Mouse (Mus musculus): Measurements from ENCODE around the gene Setd3.

- TF ChIP-seq GATA1 (IDR thresholded peaks at IDR 0.05; ENCODE audit: borderline replicate concordance, low read length) (no peak), FLI1 (IDR thresholded peaks at IDR 0.05; ENCODE audit: low read length) (no peak)
Measured at GRCm38 (mm10) chr12:108168909-108169308, 10.2 kb downstream of the Setd3 start.

All from megakaryocyte, embryonic 14.5 days (primary cell).